Mouse (Mus musculus) effector memory CD4-positive, alpha-beta T cell, adult 7 months (primary cell): ENCODE measurements around the gene Kbtbd4. TPM values are rescaled to one million over a fixed set of nuclear protein-coding genes. Genes with fewer than 3 reads are reported as not detected.

ENCODE experiments used
- polyA plus RNA-seq: library from polyadenylated mRNA; unstranded; fragments of 100-300 nt; shearing (Covaris generic); gene quantifications from one replicate; pipeline ENCODE4 v1.2.1, GENCODE M21; 2017

Gene Kbtbd4
- polyA plus RNA-seq, result 24.2 TPM

GRCm38 (mm10) chr2:90904076-90904855 is at the start of gene Kbtbd4, which contains the start of gene Ndufs3:
Gene Kbtbd4, plus strand, starts transcription at chr2:90904740.
Gene Ndufs3, minus strand, starts transcription at chr2:90904827.

GRCm38 (mm10) chr2:90885218-90886041 is 19.1 kb upstream of the Kbtbd4 start, which contains the start of gene C1qtnf4:
Gene C1qtnf4, plus strand, starts transcription at chr2:90885860.

GRCm38 (mm10) chr2:90940233-90941229 is 36.0 kb downstream of the Kbtbd4 start, which contains the start of gene Celf1:
Gene Celf1, plus strand, starts transcription at chr2:90940382.

Other genes with a start within 250 kb of the Kbtbd4 start
- 37.0 TPM for gene Nup160, start 227.5 kb upstream of the Kbtbd4 start, polyA plus RNA-seq
- gene Fnbp4, start 159.4 kb upstream of the Kbtbd4 start, polyA plus RNA-seq, result 248 TPM
- 0.23 TPM for gene Agbl2, start 122.0 kb upstream of the Kbtbd4 start, polyA plus RNA-seq
- gene Mtch2, start 57.6 kb upstream of the Kbtbd4 start, polyA plus RNA-seq, result 121 TPM
- gene C1qtnf4, start 18.9 kb upstream of the Kbtbd4 start, polyA plus RNA-seq, result 6.2 TPM
- gene Ndufs3, start 87 bp downstream of the Kbtbd4 start, polyA plus RNA-seq, result 101 TPM
- gene Celf1, start 35.6 kb downstream of the Kbtbd4 start, polyA plus RNA-seq, result 136 TPM
- 0.39 TPM for gene Rapsn, start 130.9 kb downstream of the Kbtbd4 start, polyA plus RNA-seq
- 158 TPM for gene Psmc3, start 149.3 kb downstream of the Kbtbd4 start, polyA plus RNA-seq
- gene Slc39a13, start 165.7 kb downstream of the Kbtbd4 start, polyA plus RNA-seq, result 27.4 TPM
- gene Spi1, start 177.7 kb downstream of the Kbtbd4 start, polyA plus RNA-seq, result 1.4 TPM
- gene Mybpc3, start 213.4 kb downstream of the Kbtbd4 start, polyA plus RNA-seq, result 0.12 TPM